Mouse (Mus musculus) intestine, embryonic 16.5 days (tissue): ENCODE results near the gene Slc22a23. TPM values are rescaled to one million over a fixed set of nuclear protein-coding genes. Genes with fewer than 3 reads are reported as not detected.
A peak's percentile ranks its signal among the peaks of the same experiment; 100 is the strongest.

Experiments used
- ATAC-seq: fragments of 200-750 bp; cut with Nextera tagmentation; 2 replicates; pipeline ENCODE4 v1.8.0; 2017; ENCODE audit warnings: moderate TSS enrichment, moderate library complexity
- H3K27ac ChIP-seq: fragments of 300-500 bp; sonication (generic); 2 replicates; pipeline ENCODE4 v1.5.1; 2014; ENCODE audit warnings: mild to moderate bottlenecking, low read length
- H3K27me3 ChIP-seq: fragments of 300-500 bp; sonication (generic); replicated peaks from 2 replicates; pipeline ENCODE4 v1.6.1; 2014; ENCODE audit warnings: low read length, control low read depth, mixed read lengths; ENCODE audit not compliant: control insufficient read depth, insufficient read depth
- H3K36me3 ChIP-seq: fragments of 300-500 bp; sonication (generic); 2 replicates; pipeline ENCODE4 v1.6.1; 2014; ENCODE audit warnings: low read length, control low read depth; ENCODE audit not compliant: control insufficient read depth, insufficient read depth
- H3K4me1 ChIP-seq: fragments of 300-500 bp; sonication (generic); 2 replicates; pipeline ENCODE4 v1.6.1; 2014; ENCODE audit warnings: low read length, control low read depth, mixed read lengths; ENCODE audit not compliant: control insufficient read depth, insufficient read depth
- H3K4me2 ChIP-seq: fragments of 300-500 bp; sonication (generic); 2 replicates; pipeline ENCODE4 v1.6.1; 2014; ENCODE audit warnings: low read depth, low read length, control low read depth
- H3K4me3 ChIP-seq: fragments of 300-500 bp; sonication (generic); 2 replicates; pipeline ENCODE4 v1.5.1; 2014; ENCODE audit warnings: mild to moderate bottlenecking, low read length
- H3K9ac ChIP-seq: fragments of 300-500 bp; sonication (generic); 2 replicates; pipeline ENCODE4 v1.6.1; 2014; ENCODE audit warnings: low read depth, low read length
- H3K9me3 ChIP-seq: fragments of 300-500 bp; sonication (generic); 2 replicates; pipeline ENCODE4 v1.6.1; 2016; ENCODE audit warnings: low read length, control low read depth; ENCODE audit not compliant: control insufficient read depth
- WGBS: fragments of 180-500 bp; shearing (Covaris S2); extraction: QIAGEN DNeasy Blood & Tissue Kit; methylation state at CpG from one replicate; pipeline ENCODE4 v1.1.7; 2014; 5-methylcytosine and 5-hydroxymethylcytosine counted together
- polyA plus RNA-seq: library from polyadenylated mRNA; unstranded; fragments of >200 nt; fragmentation: Nextera tagmentation; extraction: Ambion mirVana; gene quantifications from 2 replicates; pipeline ENCODE4 v1.2.1, GENCODE M21; 2015

Slc22a23 gene
- polyA plus RNA-seq, 1 experiment from 2014 or later: 2.2 TPM

GRCm38 (mm10) chr13:34212735-34213212, 132.2 kb downstream of the Slc22a23 start:
- H3K9ac ChIP-seq: no peak overlapping the region
- ATAC-seq: peak; percentile 96
- H3K4me1 ChIP-seq: no peaks in the 10 kb centered on the region
- no peaks in the 10 kb centered on the region for H3K9me3 ChIP-seq
- H3K27me3 ChIP-seq: no peaks in the 10 kb centered on the region
- H3K4me3 ChIP-seq: no peak overlapping the region
- peak overlapping the region; percentile 17; the same call in 1 of the 2 replicates for H3K27ac ChIP-seq
- peak overlapping the region; percentile 41 for H3K4me2 ChIP-seq
- WGBS: 44% methylated on average over 10 of the region's 10 CpGs
- H3K36me3 ChIP-seq: no peaks in the 10 kb centered on the region

- H3K4me3 ChIP-seq: no peak overlapping the region
- H3K9me3 ChIP-seq: no peaks in the 10 kb centered on the region
- H3K4me2 ChIP-seq: no peak overlapping the region
- no peak overlapping the region for H3K27ac ChIP-seq
- no peaks in the 10 kb centered on the region for H3K36me3 ChIP-seq
- H3K9ac ChIP-seq: no peak overlapping the region
- H3K27me3 ChIP-seq: no peaks in the 10 kb centered on the region
- no peaks in the 10 kb centered on the region for H3K4me1 ChIP-seq
- 57% methylated on average over 4 of the region's 4 CpGs for whole genome bisulfite sequencing
- no peak for ATAC-seq
These were observed 133.7 kb downstream of the Slc22a23 start for GRCm38 (mm10) chr13:34211261-34211775.

GRCm38 (mm10) chr13:34207714-34208470, 137.1 kb downstream of the Slc22a23 start:
- Histone ChIP-seq H3K27me3 (no peaks in the 10 kb centered on the region), H3K9ac (no peak overlapping the region), H3K36me3 (no peaks in the 10 kb centered on the region), H3K4me2 (no peak overlapping the region), H3K4me1 (no peaks in the 10 kb centered on the region), H3K27ac (no peak overlapping the region), H3K9me3 (no peaks in the 10 kb centered on the region), H3K4me3 (no peak overlapping the region)
- 56% methylated on average over 6 of the region's 6 CpGs for WGBS
- ATAC-seq: 0 out of 2 replicates have a peak, but pooled peaks have one; percentile 26

- ATAC-seq: no peak
These were observed 139.8 kb downstream of the Slc22a23 start for GRCm38 (mm10) chr13:34205216-34205615.

GRCm38 (mm10) chr13:34195676-34196075, 149.3 kb downstream of the Slc22a23 start:
- Histone ChIP-seq H3K4me2 (no peak overlapping the region), H3K4me3 (no peak overlapping the region), H3K36me3 (no peaks in the 10 kb centered on the region), H3K9ac (no peak overlapping the region), H3K27me3 (no peaks in the 10 kb centered on the region), H3K9me3 (no peaks in the 10 kb centered on the region), H3K4me1 (0 out of 2 replicates have a peak, but pooled peaks cover 7% of the 10 kb centered on the region), H3K27ac (no peak overlapping the region)
- ATAC-seq: no peak
- WGBS: 93% methylated on average over 1 of the region's 1 CpGs

More at GRCm38 (mm10) chr13:34205216-34205615, 139.8 kb downstream of the Slc22a23 start:
- Histone ChIP-seq H3K27me3 (no peaks in the 10 kb centered on the region), H3K27ac (no peak overlapping the region), H3K4me3 (no peak overlapping the region), H3K9ac (no peak overlapping the region), H3K9me3 (no peaks in the 10 kb centered on the region), H3K4me1 (no peaks in the 10 kb centered on the region), H3K4me2 (no peak overlapping the region), H3K36me3 (no peaks in the 10 kb centered on the region)
- 94% methylated on average over 3 of the region's 3 CpGs for WGBS

DNA sequence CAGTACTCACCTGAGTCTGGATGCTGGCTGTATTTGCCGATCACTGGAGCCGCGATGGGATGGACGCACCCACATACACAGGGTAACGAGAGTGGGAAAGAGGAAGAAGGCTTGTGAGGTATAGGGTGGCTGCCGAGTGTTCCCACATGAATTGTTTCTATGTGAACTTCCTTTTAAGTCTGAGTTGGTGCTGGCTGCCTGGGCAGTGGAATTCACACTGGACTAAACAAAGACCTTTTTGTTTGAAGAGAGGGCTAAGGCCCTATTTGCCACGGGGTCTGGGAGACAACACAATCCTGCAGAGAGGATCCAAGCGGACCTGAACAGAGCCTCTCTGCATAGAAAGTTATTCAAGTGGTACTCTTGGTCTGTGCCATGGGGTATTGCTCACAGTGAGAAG, 151.6 kb downstream of the Slc22a23 start:
- 63% methylated on average over 8 of the region's 8 CpGs for WGBS
- H3K36me3 ChIP-seq: no peaks in the 10 kb centered on the region
- no peaks in the 10 kb centered on the region for H3K27me3 ChIP-seq
- ATAC-seq: 0 out of 2 replicates have a peak, but pooled peaks have one; percentile 31
- 0 out of 2 replicates have a peak, but pooled peaks cover 7% of the 10 kb centered on the region for H3K4me1 ChIP-seq
- H3K9ac ChIP-seq: no peak overlapping the region
- H3K27ac ChIP-seq: no peak overlapping the region
- no peaks in the 10 kb centered on the region for H3K9me3 ChIP-seq
- H3K4me3 ChIP-seq: no peak overlapping the region
- H3K4me2 ChIP-seq: no peak overlapping the region

GRCm38 (mm10) chr13:34192414-34193191, 152.4 kb downstream of the Slc22a23 start:
- no peak overlapping the region for H3K9ac ChIP-seq
- no peak overlapping the region for H3K27ac ChIP-seq
- H3K9me3 ChIP-seq: no peaks in the 10 kb centered on the region
- peak; percentile 62 for ATAC-seq
- 0 out of 2 replicates have a peak, but pooled peaks cover 7% of the 10 kb centered on the region for H3K4me1 ChIP-seq
- H3K4me3 ChIP-seq: no peak overlapping the region
- no peak overlapping the region for H3K4me2 ChIP-seq
- H3K36me3 ChIP-seq: no peaks in the 10 kb centered on the region
- no peaks in the 10 kb centered on the region for H3K27me3 ChIP-seq
- WGBS: 65% methylated on average over 8 of the region's 8 CpGs

GRCm38 (mm10) chr13:34187571-34187970, 157.4 kb downstream of the Slc22a23 start:
- Histone ChIP-seq H3K4me2 (no peak overlapping the region), H3K9me3 (no peaks in the 10 kb centered on the region)
- 12% methylated on average over 5 of the region's 5 CpGs for WGBS

GRCm38 (mm10) chr13:34185371-34185770, 159.6 kb downstream of the Slc22a23 start:
- H3K4me2 ChIP-seq: no peak overlapping the region
- WGBS: 85% methylated on average over 2 of the region's 2 CpGs
- H3K27me3 ChIP-seq: no peaks in the 10 kb centered on the region
- H3K27ac ChIP-seq: no peak overlapping the region
- H3K9ac ChIP-seq: no peak overlapping the region
- H3K4me3 ChIP-seq: no peak overlapping the region
- no peaks in the 10 kb centered on the region for H3K36me3 ChIP-seq
- no peaks in the 10 kb centered on the region for H3K9me3 ChIP-seq
- no peaks in the 10 kb centered on the region for H3K4me1 ChIP-seq
- no peak for ATAC-seq

More at GRCm38 (mm10) chr13:34187571-34187970, 157.4 kb downstream of the Slc22a23 start:
- peak; percentile 77; the same call in 1 of the 2 replicates for ATAC-seq
- no peak overlapping the region for H3K9ac ChIP-seq
- H3K4me3 ChIP-seq: no peak overlapping the region
- no peaks in the 10 kb centered on the region for H3K4me1 ChIP-seq
- H3K27ac ChIP-seq: no peak overlapping the region
- H3K27me3 ChIP-seq: no peaks in the 10 kb centered on the region
- no peaks in the 10 kb centered on the region for H3K36me3 ChIP-seq
